Mouse (Mus musculus) skeletal muscle tissue, adult 2 months (tissue): ENCODE measurements at regions not wholly inside any gene's neighbourhood (a gene's known extent, or its start where the extent isn't known, plus 50 kb on each side); places are given as distances from the start of the nearest gene placed in this dataset.

Source experiments
- DNase-seq: peaks from one replicate; pipeline ENCODE4 v3.0.0-alpha.2; 2012; ENCODE audit warnings: low read depth, low spot score

DNA sequence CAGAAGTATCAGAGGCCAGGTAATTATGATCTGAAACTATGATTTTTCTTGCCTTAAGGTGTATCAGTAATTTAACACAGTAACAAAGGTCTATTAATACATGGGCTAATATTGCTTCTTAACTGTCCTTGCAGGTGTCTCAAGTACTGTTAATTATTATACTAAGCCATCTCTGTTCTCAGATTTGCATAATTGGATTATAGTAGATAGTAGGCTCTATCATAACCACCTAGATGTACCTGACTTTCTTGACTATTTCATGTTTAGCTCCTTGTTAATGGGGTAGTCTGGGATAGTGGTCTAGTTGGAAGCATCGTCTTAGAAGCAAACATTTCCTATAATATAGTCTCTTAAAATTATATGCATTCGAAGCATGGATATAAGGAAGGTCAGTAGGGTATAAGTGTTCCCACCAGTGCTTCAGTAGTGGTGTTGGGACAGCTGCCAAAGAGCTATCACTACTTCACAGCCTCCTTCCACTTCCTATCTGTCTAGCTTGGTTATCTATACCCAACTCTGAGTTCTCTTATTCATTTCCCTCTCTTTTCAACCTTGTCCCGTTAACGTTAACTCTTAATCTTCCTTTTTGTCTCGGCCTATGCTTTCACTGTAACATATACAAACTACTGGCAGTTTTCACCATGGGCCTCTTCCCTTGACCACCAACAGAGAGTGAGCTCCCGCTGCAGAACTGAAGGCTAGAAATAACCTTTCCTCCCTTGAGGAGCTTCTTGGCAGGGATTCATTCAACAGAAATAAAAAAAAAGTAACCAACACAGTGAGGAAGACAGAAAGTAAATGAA is 630.9 kb upstream of the Lcorl start:
- no peak for DNase-seq

- DNase-seq, result no peak
These were observed 629.4 kb upstream of the Lcorl start for GRCm38 (mm10) chr5:46486740-46487326.

DNA sequence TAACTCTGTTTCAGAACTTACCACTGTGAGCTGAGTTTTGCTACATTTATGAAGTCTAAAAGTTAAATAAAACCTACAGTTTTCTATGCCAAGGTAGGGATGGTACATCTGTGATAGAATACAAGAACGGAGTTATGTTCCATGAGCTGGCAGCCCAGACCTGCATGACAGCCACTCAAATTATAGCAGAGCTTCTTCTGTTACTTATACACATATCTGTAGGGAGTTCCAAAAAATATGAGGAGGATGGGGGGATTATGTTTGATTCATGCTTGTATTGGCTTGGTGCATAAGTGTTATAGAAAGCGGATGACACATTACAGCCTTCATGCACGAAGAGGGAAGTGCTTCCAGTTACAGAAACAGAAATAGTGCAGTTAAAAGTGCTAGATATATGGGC is 598.9 kb upstream of the Lcorl start:
- DNase-seq, result no peak

DNA sequence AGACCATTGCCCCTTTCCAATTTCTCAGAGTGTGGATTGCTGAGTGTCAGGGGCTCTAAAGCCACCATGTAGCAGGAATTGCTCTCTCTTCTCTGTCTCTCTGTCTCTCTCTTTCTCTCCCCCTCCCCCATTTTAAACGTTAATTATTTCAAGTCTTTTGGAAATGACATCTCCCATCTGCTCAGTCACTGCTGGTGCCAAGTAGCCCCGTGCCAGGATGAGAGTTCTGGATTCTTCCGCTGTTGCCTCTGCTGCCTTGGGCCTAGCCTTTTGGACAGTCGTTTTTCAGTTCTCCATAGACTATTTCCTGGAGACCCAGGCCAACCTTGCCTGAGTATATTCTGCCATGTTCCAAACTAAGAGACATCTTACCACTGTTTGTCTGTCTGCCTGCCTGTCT is 590.9 kb upstream of the Lcorl start:
- no peak for DNase-seq

DNA sequence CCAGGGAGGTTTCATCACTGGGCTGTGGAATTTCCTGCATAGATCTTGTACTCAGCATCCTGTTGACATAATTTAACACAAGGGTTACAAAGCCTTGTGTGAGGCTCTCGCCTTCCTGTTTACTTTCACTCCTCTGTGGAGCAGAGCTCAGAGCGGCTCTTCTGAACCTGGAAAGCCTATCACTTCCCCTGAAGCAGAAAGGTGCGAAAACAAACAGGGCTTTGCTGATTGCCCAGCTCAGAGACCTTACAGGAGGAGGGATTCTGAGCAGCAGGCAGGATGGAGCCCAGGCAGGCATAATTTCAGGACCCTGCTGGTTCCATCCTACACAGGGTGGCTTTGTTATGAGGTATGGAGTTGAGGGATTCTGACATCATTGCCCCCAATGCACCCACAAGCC is 588.4 kb upstream of the Lcorl start:
- DNase-seq, result no peak

DNA sequence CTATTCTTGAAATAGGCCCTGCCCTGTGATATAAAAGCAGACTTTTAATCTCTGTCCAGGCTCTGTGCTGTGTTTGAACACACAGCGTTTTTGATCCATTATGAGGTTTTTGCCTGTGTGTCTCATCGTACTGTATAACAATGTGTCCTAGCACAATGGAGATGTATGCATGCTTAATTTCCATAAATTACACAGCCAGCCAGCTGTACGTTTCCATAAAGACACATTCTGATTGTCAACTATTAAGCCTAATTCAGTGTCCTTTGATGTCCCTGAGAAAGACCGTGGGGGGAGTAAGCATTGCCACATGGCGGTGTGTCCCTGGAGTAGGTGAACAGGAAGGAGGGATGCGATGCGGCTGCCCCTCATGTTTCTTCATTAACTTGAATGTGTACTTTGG is 587.7 kb upstream of the Lcorl start:
- no peak for DNase-seq

DNA sequence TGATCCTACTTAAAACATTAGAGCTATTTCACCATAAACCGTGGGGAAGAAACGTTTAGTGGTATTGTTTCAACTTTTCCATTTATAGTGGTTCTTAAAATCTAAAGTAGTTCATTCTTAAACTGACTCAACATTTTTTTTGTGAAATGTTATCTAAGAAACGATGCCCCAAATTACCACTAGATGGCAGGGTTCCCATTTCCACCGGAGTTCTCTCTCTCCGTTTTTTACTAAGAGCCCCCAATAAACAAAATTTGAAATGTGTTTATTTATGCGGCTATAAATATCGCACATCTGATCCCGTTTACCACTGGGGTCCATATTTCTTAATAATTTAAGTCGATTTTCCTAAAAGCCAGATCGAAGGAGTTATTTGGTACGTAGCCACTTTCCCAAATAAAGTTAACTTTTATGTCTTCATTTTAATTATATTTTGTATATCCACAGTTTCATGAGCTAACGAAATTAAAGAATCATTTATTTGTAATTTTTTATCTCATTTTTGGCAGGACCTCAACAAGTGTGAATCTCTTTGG is 586.5 kb upstream of the Lcorl start:
- no peak for DNase-seq

GRCm38 (mm10) chr5:46442600-46443248 is 585.3 kb upstream of the Lcorl start:
- DNase-seq, result no peak

GRCm38 (mm10) chr5:46441716-46442115 is 584.3 kb upstream of the Lcorl start:
- peak; percentile 23 for DNase-seq

GRCm38 (mm10) chr5:46431644-46432367 is 574.4 kb upstream of the Lcorl start:
- no peak for DNase-seq

GRCm38 (mm10) chr5:46422738-46423137 is 565.3 kb upstream of the Lcorl start:
- no peak for DNase-seq

DNA sequence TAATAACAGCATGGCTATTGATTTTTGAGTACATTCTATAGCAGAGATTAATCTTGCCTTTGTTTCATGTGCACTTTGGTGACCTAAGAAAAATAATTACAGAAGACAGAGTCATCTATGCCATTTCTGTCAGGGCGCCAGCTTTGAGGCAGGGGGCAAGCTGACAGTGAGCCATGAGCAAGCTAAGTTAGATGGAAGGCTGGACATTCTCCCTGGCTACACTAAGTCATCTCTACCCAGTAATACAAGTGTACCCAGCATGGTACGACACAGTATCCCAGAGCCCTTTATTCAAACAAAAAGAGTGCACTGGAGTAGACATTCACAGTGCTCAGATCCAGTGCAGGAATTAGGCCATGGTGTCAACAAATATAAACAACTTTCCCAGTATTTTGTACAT is 549.6 kb upstream of the Lcorl start:
- no peak for DNase-seq

DNA sequence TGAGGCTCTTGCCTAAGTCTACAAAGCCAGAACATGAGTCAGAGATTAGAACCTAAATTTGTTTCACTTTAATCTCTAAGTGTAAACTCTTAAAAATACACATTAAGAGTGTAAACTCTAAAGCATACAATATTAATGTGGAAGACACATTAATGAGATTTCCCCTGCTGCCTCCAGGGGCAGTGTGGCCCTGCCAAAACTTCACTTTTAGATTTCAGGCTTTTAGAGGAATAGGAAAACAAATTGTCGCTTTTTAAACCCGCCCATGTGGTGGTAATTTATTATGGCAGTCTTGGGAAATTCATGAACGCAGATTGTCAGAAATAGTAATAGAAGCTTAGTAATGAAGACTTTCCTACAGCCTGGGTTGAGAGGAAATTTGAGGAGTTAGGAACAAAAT is 549.0 kb upstream of the Lcorl start:
- DNase-seq, result no peak

DNA sequence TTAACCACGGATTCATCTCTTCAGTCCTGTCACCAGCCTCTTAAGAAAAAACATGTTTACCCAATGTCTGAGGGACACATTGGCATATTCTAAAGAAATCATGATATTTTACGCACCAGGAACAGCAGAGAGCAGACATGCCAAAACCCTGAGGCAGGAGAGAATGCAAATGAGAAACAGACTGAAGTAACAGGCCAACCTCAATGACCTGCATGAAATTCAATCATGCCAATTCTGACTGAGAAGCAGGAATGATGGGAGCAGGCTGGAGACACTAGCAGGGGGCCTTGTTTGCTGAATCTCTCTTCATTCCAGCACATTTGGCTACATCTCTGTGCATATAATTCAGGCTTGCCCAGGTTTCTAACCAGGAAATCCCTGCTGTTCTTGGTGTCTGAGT is 529.2 kb upstream of the Lcorl start:
- DNase-seq, result no peak

- DNase-seq, result no peak
These were observed 509.9 kb upstream of the Lcorl start for GRCm38 (mm10) chr5:46367328-46367727.

DNA sequence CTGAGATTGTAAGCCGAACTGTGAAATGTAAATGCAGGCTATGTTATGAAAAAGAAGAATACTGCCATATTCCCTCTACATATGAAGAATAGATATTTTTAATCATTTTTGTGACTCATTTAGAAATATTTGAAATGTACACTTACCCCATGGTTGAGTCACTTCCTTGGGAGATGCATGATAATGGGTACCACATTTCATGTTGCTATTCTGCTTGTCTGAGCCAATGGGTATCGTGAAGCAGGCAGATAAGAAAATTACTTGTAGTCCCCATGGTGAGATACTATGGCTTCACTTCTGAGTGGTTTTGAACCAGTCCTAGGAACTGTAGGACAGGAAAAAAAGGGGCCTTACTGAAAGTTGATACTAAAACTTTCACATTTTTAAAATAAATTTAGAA is 506.2 kb upstream of the Lcorl start:
- DNase-seq, result no peak

GRCm38 (mm10) chr5:46361637-46362036 is 504.2 kb upstream of the Lcorl start:
- no peak for DNase-seq

DNA sequence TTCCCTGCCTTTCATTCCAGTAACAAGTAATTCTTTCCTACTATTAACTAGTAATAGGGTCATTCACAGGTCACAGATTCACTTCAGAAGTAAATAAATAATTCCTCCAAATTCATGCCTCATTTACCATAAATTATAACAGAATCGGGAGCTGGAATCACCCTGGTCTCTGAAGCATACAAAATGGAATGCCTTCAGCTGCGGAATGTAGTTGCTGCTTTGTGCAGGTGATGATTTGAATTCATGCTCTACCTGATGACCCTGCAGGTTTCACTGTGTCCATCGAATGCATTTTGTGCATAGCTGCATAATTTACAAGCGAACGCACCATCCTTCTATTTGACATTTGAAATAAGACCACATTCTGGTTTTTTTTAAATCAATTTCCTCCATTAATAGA is 491.0 kb upstream of the Lcorl start:
- no peak for DNase-seq

DNA sequence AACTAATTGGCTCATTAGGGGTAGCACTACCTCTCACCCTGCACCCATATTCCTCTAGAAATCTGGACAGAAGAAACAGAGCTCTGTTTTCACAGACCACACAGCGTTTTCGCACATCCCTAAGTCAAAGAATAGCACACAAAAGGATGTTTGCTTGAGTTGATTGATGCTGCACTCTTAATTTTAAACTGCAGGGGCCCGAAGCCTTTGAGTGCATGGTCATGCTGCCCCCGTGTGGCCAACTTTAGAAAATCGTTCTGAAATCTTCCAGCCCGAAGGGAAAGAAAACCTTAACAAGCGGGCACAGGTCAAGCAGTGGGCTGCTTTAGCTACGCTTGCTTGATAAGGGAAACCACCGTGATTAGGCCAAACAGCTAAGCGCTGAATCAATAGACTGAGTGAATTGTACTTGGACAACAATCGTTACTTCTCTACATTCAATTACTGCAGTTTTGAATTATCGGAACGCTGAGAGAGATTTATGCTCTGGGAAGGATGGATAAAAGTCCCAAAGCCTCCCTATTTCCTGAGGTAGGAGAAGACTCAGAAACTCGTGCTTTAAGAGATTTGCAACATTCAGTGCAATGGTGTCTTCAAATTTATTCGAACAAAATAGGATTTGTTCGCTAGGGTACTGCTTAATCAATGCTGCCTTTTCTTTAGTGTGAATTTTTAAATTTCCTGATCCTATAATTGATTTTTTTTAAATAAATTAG is 490.1 kb upstream of the Lcorl start:
- DNase-seq, result no peak

DNA sequence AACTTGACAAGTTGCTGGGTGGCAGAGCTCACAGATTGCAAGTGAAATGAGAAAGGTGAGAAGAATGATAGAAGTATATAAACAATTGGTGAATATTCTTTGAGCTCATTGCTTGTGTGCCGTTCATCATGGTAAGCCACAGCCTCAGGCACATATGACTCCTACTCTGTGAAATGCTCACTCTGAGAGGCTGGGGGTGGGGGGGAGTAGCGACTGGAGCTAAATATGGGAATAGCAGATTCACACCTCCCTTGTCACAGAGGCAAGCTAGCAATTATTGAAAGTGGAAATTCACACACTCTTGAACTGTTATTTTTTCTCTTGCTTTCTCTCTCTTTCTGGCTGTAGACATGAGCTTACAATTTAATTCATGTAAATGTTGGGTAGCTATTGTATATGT is 481.0 kb upstream of the Lcorl start:
- no peak for DNase-seq

DNA sequence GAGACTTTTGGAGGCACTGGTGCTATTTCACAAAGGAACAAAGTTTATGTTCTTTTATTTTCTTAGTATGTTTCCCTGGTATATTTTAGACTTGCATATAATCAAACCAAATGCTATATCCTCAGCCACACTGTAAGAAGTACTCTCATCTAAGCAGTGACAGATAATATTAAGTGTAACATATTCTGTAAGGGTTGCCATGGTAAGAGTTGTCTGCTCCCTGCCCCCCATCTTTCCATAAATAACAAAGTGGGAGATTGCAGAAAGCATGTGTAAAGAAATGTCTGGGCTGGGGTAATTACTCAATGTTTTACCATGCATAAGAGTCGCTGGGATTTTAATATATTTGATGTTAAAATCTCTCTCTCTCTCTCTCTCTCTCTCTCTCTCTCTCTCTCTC is 473.5 kb upstream of the Lcorl start:
- DNase-seq, result no peak
